ENCODE assay signal across 11 mouse cellular contexts in genomic region chr12:108308363-108308856, GRCm38 (mm10). TPM values are rescaled to one million over a fixed set of nuclear protein-coding genes. Genes with fewer than 3 reads are reported as not detected.
DNase-seq lines count a peak whose midpoint lies in the region; ATAC-seq and TF ChIP-seq lines count a peak whose summit lies in the region.
"Had no signal": no experiment of that assay in that cellular context is flagged by ENCODE, and none has a peak within 500 bp of the region (broad histone marks: within the 10 kb centered on the region; RNA-seq: fewer than 3 reads in every experiment).

No protein-coding gene starts in this region.

- no peak overlapping the region for H3K4me2 ChIP-seq in liver, postnatal 0 days (ENCODE audit: low read depth, low read length)
- H3K4me2 ChIP-seq in hindbrain, embryonic 13.5 days: no peak overlapping the region

- no peak for TF ChIP-seq EP300 in liver, postnatal 0 days (IDR thresholded peaks at IDR 0.05; ENCODE audit: low read depth)

- no peak for TF ChIP-seq CTCF in liver, postnatal 0 days (IDR thresholded peaks at IDR 0.05; ENCODE audit: low read depth)

- H3K4me3 ChIP-seq in liver, postnatal 0 days (ENCODE audit: low read depth, low read length): no peak overlapping the region
- no peak overlapping the region for H3K4me3 ChIP-seq in hindbrain, embryonic 13.5 days
- H3K4me3 ChIP-seq: limb, embryonic 13.5 days; megakaryocyte, embryonic 14.5 days had no signal

- H3K27ac ChIP-seq in liver, postnatal 0 days (ENCODE audit: low read depth): no peak overlapping the region
- no peak overlapping the region for H3K27ac ChIP-seq in hindbrain, embryonic 13.5 days
- H3K27ac ChIP-seq: limb, embryonic 13.5 days had no signal

- peak; percentile 49 for DNase-seq in urinary bladder, postnatal 14 days (ENCODE audit: low spot score)
- no peak for DNase-seq in urinary bladder, adult 2 months (ENCODE audit: low spot score)
- DNase-seq in gastrocnemius, adult 18-20 months (ENCODE audit: low spot score): peak; percentile 78
- DNase-seq in heart, postnatal 10 days: peak; percentile 75 to 81
- peak; percentile 77 for DNase-seq in skeletal muscle tissue, adult 2 months (ENCODE audit: low read depth, low spot score)
- DNase-seq in liver, postnatal 0 days: no peak
- no peak for DNase-seq in thymus, postnatal 14 days
- DNase-seq: kidney, adult 11 months had no signal

- H3K27me3 ChIP-seq in liver, postnatal 0 days (ENCODE audit: insufficient read depth, low read length): peaks cover 33% of the 10 kb centered on the region
- H3K27me3 ChIP-seq in hindbrain, embryonic 13.5 days: peaks cover 15% of the 10 kb centered on the region

- WGBS in liver, postnatal 0 days (ENCODE audit: insufficient replicate concordance): 75% methylated on average over 16 of the region's 16 CpGs
- 85% methylated on average over 16 of the region's 16 CpGs for WGBS in hindbrain, embryonic 13.5 days

- H3K36me3 ChIP-seq in liver, postnatal 0 days (replicated peaks; ENCODE audit: insufficient read depth, low read length): no peaks in the 10 kb centered on the region
- H3K36me3 ChIP-seq in hindbrain, embryonic 13.5 days: no peaks in the 10 kb centered on the region
- H3K36me3 ChIP-seq: limb, embryonic 13.5 days had no signal

- intact Hi-C loops in heart, postnatal 10 days (cut with DNase I): no loop called here

- H3K4me1 ChIP-seq in liver, postnatal 0 days (ENCODE audit: insufficient read depth): peaks cover 8% of the 10 kb centered on the region
- peaks cover 28% of the 10 kb centered on the region for H3K4me1 ChIP-seq in hindbrain, embryonic 13.5 days (replicated peaks)

- ATAC-seq in liver, postnatal 0 days: no peak
- ATAC-seq in hindbrain, embryonic 13.5 days (ENCODE audit: low FRiP score): no peak

- no peak overlapping the region for H3K9ac ChIP-seq in liver, postnatal 0 days (replicated peaks)
- no peak overlapping the region for H3K9ac ChIP-seq in hindbrain, embryonic 13.5 days
- H3K9ac ChIP-seq: limb, embryonic 13.5 days had no signal

- H3K9me3 ChIP-seq in liver, postnatal 0 days (ENCODE audit: low read length): no peaks in the 10 kb centered on the region
- H3K9me3 ChIP-seq in hindbrain, embryonic 13.5 days: no peaks in the 10 kb centered on the region
- H3K9me3 ChIP-seq: limb, embryonic 13.5 days had no signal

RNA-seq across cellular contexts. Expression of gene Hhipl1, which starts 2.3 kb away (rescaled TPM):
- polyA plus RNA-seq in urinary bladder, adult 2 months (2012; rRNA removed): 2.9 and 3.2 TPM in 2 replicates
- total RNA-seq in gastrocnemius, adult 18-20 months (2021): 1 to 10 TPM; 1.1 to 1.2 TPM
- total RNA-seq in heart, postnatal 10 days (2021): 1 to 10 TPM; 1.5 to 3.2 TPM
- polyA plus RNA-seq in liver, postnatal 0 days (2015; fragmentation: Nextera tagmentation; extraction: Ambion mirVana): 0.02 TPM in 1 of 2 replicates, not detected in the other
- 1.5 and 1.6 TPM in 2 replicates for polyA plus RNA-seq in hindbrain, embryonic 13.5 days (2015; fragmentation: Nextera tagmentation; extraction: Ambion mirVana)

RNA-seq across cellular contexts. Expression of gene Cyp46a1, which starts 25.8 kb away (rescaled TPM):
- 7.4 and 8.3 TPM in 2 replicates for polyA plus RNA-seq in urinary bladder, adult 2 months (2012; rRNA removed)
- total RNA-seq in gastrocnemius, adult 18-20 months (2021): under 1 TPM; 0.11 to 0.21 TPM
- total RNA-seq in heart, postnatal 10 days (2021): 1 to 10 TPM in 1 of 2 experiments, under 1 TPM in 1; 0.69 to 2.3 TPM
- polyA plus RNA-seq in liver, postnatal 0 days (2015; fragmentation: Nextera tagmentation; extraction: Ambion mirVana): 0.09 and 0.23 TPM in 2 replicates
- polyA plus RNA-seq in hindbrain, embryonic 13.5 days (2015; fragmentation: Nextera tagmentation; extraction: Ambion mirVana): 15.4 and 17.5 TPM in 2 replicates

RNA-seq across cellular contexts. Expression of gene Ccdc85c, which starts 33.2 kb away (rescaled TPM):
- polyA plus RNA-seq in urinary bladder, adult 2 months (2012; rRNA removed): 14.6 and 23.1 TPM in 2 replicates
- 10 to 100 TPM; 39.4 to 42.6 TPM for total RNA-seq in gastrocnemius, adult 18-20 months (2021)
- total RNA-seq in heart, postnatal 10 days (2021): 10 to 100 TPM; 32.8 to 34.4 TPM
- polyA plus RNA-seq in liver, postnatal 0 days (2015; fragmentation: Nextera tagmentation; extraction: Ambion mirVana): 1.5 TPM in 2 replicates
- 17.3 and 17.7 TPM in 2 replicates for polyA plus RNA-seq in hindbrain, embryonic 13.5 days (2015; fragmentation: Nextera tagmentation; extraction: Ambion mirVana)

Comparison
In these comparisons a context has a peak if more than half of its experiments do, and no peak if none do; other contexts are left out.
1. DNase-seq: peak in urinary bladder, postnatal 14 days (single experiment), gastrocnemius, adult 18-20 months (single experiment), heart, postnatal 10 days (2 of 2) and skeletal muscle tissue, adult 2 months (single experiment); none in urinary bladder, adult 2 months (single experiment), liver, postnatal 0 days (single experiment) and thymus, postnatal 14 days (single experiment).